Comparison of ENCODE assay signal across 21 mouse cellular contexts in the genomic region with DNA sequence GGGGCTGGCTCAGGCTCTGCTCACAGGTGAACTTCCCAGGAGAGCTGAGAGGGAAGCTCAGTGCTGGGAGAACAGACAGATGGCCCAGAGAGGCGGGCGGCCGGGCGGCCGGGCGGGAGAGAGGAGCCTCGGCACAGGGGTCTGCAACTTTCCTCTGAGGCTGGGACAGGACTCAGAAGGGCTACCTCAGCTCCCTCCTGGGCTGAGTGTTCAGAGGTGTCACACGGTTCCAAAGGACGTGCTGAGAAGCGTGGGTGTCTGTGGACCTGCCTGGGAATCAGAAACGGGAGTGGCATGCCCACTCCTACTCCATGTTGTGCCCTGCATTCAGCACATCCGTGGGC. TPM values are rescaled to one million over a fixed set of nuclear protein-coding genes. Genes with fewer than 3 reads are reported as not detected.
DNase-seq lines count a peak whose midpoint lies in the region; ATAC-seq and TF ChIP-seq lines count a peak whose summit lies in the region.
"Had no signal": no experiment of that assay in that cellular context is flagged by ENCODE, and none has a peak within 500 bp of the region (broad histone marks: within the 10 kb centered on the region; RNA-seq: fewer than 3 reads in every experiment).

No protein-coding gene starts in this region.

- intact Hi-C loops in gastrocnemius, postnatal 36 days (cut with DNase I) = no loop called here

- 79% methylated on average over 12 of the region's 12 CpGs for WGBS in forebrain, embryonic 13.5 days
- WGBS in forebrain, postnatal 0 days = 72% methylated on average over 12 of the region's 12 CpGs

- no peak overlapping the region for H3K4me2 ChIP-seq in forebrain, embryonic 13.5 days
- H3K4me2 ChIP-seq in forebrain, postnatal 0 days (ENCODE audit: low read depth) = no peak overlapping the region
- H3K4me2 ChIP-seq: embryonic facial prominence, embryonic 13.5 days; forebrain, embryonic 15.5 days; heart, embryonic 13.5 days; liver, embryonic 11.5 days; stomach, embryonic 15.5 days had no signal

- H3K9me3 ChIP-seq in forebrain, embryonic 13.5 days (replicated peaks) = no peaks in the 10 kb centered on the region
- no peaks in the 10 kb centered on the region for H3K9me3 ChIP-seq in forebrain, postnatal 0 days (ENCODE audit: low read length)
- H3K9me3 ChIP-seq: embryonic facial prominence, embryonic 13.5 days; forebrain, embryonic 15.5 days; heart, embryonic 13.5 days; stomach, embryonic 15.5 days had no signal

- ATAC-seq in forebrain, embryonic 13.5 days = 0 out of 2 replicates have a peak, but pooled peaks have one; percentile 28
- ATAC-seq in forebrain, postnatal 0 days = no peak
- ATAC-seq: forebrain, embryonic 15.5 days had no signal

- H3K27me3 ChIP-seq in forebrain, embryonic 13.5 days = no peaks in the 10 kb centered on the region
- H3K27me3 ChIP-seq in forebrain, postnatal 0 days (ENCODE audit: insufficient read depth, low read length) = no peaks in the 10 kb centered on the region
- H3K27me3 ChIP-seq: embryonic facial prominence, embryonic 13.5 days; forebrain, embryonic 15.5 days; heart, embryonic 13.5 days; stomach, embryonic 15.5 days had no signal

- no peak overlapping the region for H3K9ac ChIP-seq in forebrain, embryonic 13.5 days
- no peak overlapping the region for H3K9ac ChIP-seq in forebrain, postnatal 0 days
- H3K9ac ChIP-seq: embryonic facial prominence, embryonic 13.5 days; forebrain, embryonic 15.5 days; heart, embryonic 13.5 days; stomach, embryonic 15.5 days had no signal

- H3K27ac ChIP-seq in forebrain, embryonic 13.5 days = no peak overlapping the region
- H3K27ac ChIP-seq in forebrain, postnatal 0 days (ENCODE audit: low read depth, low read length) = no peak overlapping the region
- H3K27ac ChIP-seq in layer of hippocampus, adult 2 months = peak overlapping the region; percentile 47; the same call in 1 of the 2 replicates
- H3K27ac ChIP-seq: embryonic facial prominence, embryonic 13.5 days; forebrain, embryonic 15.5 days; heart, embryonic 13.5 days; stomach, embryonic 15.5 days had no signal

- peaks cover 4% of the 10 kb centered on the region; the same call in 1 of the 2 replicates for H3K36me3 ChIP-seq in forebrain, embryonic 13.5 days (ENCODE audit: poor library complexity, severe bottlenecking)
- no peaks in the 10 kb centered on the region; the same call in 1 of the 2 replicates for H3K36me3 ChIP-seq in forebrain, postnatal 0 days (ENCODE audit: insufficient read depth)
- H3K36me3 ChIP-seq: forebrain, embryonic 15.5 days; stomach, embryonic 15.5 days had no signal

- no peak overlapping the region for H3K4me3 ChIP-seq in forebrain, embryonic 13.5 days
- no peak overlapping the region for H3K4me3 ChIP-seq in forebrain, postnatal 0 days (ENCODE audit: low read depth, low read length)
- no peak overlapping the region for H3K4me3 ChIP-seq in layer of hippocampus, adult 2 months
- H3K4me3 ChIP-seq: embryonic facial prominence, embryonic 13.5 days; forebrain, embryonic 15.5 days; heart, embryonic 13.5 days; stomach, embryonic 15.5 days had no signal

- peaks cover 30% of the 10 kb centered on the region for H3K4me1 ChIP-seq in forebrain, embryonic 13.5 days
- no peaks in the 10 kb centered on the region for H3K4me1 ChIP-seq in forebrain, postnatal 0 days (ENCODE audit: insufficient read depth)
- H3K4me1 ChIP-seq: stomach, embryonic 15.5 days had no signal

- no peak for TF ChIP-seq CTCF in forebrain, postnatal 0 days (IDR thresholded peaks at IDR 0.05; ENCODE audit: low read depth)
- no peak for TF ChIP-seq CTCF in layer of hippocampus, adult 2 months (conservative IDR thresholded peaks at IDR 0.05)

- DNase-seq in forebrain, postnatal 0 days = no peak
- DNase-seq in layer of hippocampus, adult 2 months (ENCODE audit: low spot score in 2 of 2) = no peak
- DNase-seq in layer of hippocampus, postnatal 14 days (ENCODE audit: low spot score in 2 of 2) = no peak
- peak; percentile 70 for DNase-seq in cerebellum, adult 11-12 months
- peak; percentile 72 to 77 for DNase-seq in cerebellum, postnatal 25 days
- no peak for DNase-seq in gastrocnemius, postnatal 36 days
- no peak for DNase-seq in lung, postnatal 25 days (ENCODE audit: low spot score)
- DNase-seq: adrenal gland, postnatal 36 days; heart, adult 18-20 months; heart, postnatal 36 days; kidney, adult 11 months; kidney, postnatal 14 days; lung, adult 2 months; right cerebral cortex, postnatal 25 days; thymus, adult 2 months had no signal

RNA-seq across cellular contexts. Expression of gene Atp11a, which starts 30.1 kb away (rescaled TPM):
- 10.1 and 13.0 TPM in 2 replicates for polyA plus RNA-seq in forebrain, embryonic 13.5 days (2015; fragmentation: Nextera tagmentation; extraction: Ambion mirVana)
- total RNA-seq in forebrain, postnatal 0 days (2014; rRNA removed) = 26.1 and 36.1 TPM in 2 replicates
- polyA plus RNA-seq in forebrain, postnatal 0 days (2015; fragmentation: Nextera tagmentation; extraction: Ambion mirVana) = 7.2 and 10.5 TPM in 2 replicates
- 10 to 100 TPM; 51.3 to 66.1 TPM for total RNA-seq in layer of hippocampus, adult 2 months (2021)
- 10 to 100 TPM; 58.0 to 62.5 TPM for total RNA-seq in layer of hippocampus, postnatal 14 days (2021)
- total RNA-seq in gastrocnemius, postnatal 36 days (2021) = 10 to 100 TPM; 24.3 to 27.0 TPM

Comparison
In these comparisons a context has a peak if more than half of its experiments do, and no peak if none do; other contexts are left out.
1. DNase-seq: peak in cerebellum, adult 11-12 months (single experiment) and cerebellum, postnatal 25 days (2 of 2); none in forebrain, postnatal 0 days (single experiment), layer of hippocampus, adult 2 months (0 of 2), layer of hippocampus, postnatal 14 days (0 of 2), gastrocnemius, postnatal 36 days (0 of 2) and lung, postnatal 25 days (single experiment).